Mouse (Mus musculus): ENCODE data around the gene Ydjc.

The Ydjc gene

DNA sequence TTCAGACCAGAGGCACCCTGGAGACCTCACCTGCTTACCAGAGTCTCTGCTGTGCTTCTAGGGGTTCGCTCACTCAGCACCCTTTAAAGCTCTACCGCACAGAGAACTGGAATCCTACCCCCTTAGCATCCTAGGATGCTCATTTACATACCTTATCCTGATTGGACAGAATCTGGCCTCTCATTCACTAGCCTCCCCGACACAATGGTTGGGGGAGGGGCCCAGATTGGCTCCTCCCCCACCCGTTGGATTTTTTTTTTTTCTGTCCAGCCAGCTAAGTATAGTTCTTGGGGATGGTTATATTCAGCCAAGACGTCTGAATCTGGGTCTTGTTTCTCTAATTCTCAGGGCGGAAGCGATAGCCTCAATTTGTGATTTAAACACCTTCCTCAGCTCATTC lies at the start of gene Ydjc:
TSS of gene Ydjc (plus strand) at position 283 of the 400 bp plus-strand sequence.
- in situ Hi-C loops (cut with MseI, MboI) = no loop called here

DNA sequence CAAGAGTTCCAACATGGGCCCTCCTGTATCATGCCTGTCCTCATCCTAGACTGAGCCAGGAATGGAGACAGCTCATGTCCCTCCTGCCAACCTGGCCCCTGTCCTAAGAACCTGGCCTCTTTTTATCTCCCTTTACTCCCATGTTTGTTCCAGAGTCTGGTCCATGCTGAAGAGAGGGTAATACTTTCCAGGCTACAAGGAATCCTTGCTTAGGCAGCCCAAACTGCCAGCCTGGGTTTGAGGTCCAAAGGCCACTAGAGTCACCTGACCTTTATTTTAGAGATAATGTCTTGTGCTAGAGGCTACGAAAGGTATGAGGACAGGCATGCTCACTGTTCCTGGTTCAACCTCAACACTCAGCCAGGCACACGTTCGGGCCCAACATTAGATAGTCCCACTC lies 47.5 kb upstream of the Ydjc start:
- in situ Hi-C loops (cut with MseI, MboI) = no loop called here

DNA sequence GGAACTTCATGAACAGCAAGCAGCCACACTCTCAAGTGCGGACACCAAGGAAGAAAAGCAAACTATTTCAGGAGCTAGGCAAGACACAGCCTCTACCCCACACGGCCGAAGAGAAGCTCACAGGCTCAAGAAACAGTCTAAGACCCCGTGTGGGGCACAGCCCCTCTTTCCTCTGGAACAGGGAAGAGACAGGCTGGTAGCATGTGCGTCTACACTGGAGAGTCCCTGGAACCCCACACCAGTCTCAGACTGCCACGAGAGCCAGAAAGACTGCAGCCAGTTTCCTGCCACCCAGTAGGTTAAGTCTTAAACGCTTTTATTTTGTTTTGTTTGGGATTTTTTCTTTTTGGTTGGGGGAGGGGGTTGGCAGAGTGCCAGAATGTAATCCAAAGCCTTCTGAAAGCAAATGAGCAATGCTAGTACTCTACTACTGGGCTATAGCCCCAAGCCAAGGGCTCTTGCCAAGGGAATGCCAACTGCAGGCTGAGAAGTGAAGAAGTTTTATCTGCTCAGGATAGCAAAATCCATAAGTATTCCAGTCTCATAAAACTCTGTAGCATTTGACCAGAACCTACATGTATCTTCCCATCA lies 41.7 kb upstream of the Ydjc start:
- in situ Hi-C loops (cut with MseI, MboI) = no loop called here

DNA sequence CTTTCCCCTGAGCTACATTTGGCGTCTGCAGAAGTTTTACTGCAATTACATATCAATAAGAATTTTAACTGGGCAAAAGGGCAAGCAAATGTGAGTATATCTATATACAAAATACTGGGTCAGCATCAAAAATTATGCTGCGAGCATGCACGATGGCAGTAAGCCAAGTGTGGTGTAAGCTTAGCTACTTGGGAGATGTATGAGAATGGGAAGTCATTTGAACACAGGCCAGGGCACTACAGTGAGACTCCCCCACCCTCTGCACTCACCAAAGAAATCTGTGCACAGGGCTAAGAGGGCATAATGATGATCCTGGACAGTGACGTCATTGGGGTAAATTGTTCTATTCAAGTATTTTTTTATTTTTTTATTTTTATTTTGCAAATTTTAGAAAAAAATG lies 39.8 kb upstream of the Ydjc start:
- in situ Hi-C loops (cut with MseI, MboI) = no loop called here

DNA sequence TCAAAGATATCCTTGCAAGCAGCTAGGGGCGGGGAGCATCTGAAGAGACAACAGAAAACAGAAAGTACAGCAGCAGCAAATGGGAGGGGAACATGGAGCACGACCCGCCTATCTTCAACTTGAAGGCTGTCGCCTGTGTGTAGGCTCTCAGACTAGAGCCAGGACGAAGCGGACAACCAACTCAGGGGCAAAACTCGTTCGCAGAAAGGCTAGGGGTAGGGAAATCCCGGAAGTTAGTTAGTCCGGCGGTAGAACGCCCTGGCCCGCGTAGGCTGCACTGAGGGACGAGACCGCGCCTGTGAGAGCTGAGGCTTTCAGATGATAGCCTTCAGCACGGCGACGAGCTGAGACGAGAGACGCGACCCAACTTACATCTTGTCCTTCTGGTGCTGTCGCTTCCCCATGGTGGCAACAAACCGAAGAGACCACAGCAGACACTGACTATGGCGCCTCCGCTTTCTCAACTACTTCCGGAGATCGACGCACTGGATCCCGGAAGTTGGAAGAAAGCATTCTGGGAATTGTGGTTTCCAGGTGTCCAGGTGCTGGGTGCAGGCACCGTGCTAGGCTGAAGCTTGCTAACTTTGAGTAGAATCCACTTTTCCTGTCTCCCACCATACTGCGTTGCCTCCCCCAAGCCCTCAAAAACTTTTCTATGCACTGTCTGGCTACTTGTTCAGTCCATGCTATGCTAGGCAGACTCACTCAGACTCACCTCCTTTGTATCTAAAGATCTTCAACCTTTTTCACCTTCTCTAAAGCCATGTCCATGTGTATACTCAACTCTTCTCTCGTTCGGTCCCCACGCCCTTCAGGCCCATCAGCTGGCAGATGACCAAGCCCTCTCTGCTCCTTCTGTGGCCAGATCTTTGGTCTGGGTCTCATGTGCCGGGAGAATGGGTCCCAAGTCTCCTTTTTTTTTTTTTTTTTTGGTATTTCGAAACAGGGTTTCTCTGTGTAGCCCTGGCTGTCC lies 33.4 kb upstream of the Ydjc start, which contains the start of gene Ppil2:
TSS of gene Ppil2 (minus strand) at position 487 of the 973 bp plus-strand sequence.
- in situ Hi-C loops (cut with MseI, MboI) = no loop called here

DNA sequence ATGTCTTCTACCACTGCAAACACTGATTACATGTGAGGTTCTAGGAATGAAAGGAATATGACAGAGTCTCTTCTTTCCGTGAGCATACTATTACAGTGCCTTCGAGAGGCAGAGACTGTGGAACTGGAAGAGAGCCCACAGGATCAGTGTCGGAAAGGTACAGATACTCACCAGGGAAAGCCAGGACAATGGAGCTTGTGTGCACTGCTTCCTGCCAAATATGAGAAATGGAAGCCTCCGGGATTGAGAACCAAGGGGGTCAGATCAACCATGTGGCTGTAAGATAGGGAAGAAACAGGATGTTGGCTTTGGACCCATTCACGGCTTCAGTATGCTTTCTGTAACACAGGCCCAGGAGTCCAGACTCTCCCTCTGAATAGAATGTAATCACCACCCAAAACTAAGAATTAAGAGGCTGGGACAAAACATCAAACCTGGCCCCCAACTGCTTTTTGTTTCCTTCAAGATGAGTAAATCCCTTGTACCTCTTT lies 27.1 kb upstream of the Ydjc start:
- in situ Hi-C loops (cut with MseI, MboI) = no loop called here

DNA sequence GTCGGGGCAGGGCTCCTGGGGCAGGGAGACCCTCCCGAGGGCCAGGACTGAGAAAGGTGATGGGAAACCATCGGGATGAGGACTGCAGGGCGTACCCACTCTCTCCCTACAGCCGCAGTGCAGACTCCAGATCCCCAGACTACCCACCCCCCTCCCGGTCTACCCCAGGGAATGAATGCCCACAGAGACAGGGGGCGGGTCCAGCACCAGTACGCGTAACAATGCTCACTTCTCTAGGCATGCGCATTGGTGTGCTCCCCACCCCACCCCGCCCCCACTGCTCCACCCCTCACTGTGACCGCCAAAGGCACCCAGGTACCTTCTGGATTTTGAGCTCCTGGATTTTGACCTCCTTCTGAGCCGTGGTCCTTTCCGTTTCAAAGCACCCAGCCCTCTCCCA lies 22.9 kb upstream of the Ydjc start:
- in situ Hi-C loops (cut with MseI, MboI) = no loop called here

DNA sequence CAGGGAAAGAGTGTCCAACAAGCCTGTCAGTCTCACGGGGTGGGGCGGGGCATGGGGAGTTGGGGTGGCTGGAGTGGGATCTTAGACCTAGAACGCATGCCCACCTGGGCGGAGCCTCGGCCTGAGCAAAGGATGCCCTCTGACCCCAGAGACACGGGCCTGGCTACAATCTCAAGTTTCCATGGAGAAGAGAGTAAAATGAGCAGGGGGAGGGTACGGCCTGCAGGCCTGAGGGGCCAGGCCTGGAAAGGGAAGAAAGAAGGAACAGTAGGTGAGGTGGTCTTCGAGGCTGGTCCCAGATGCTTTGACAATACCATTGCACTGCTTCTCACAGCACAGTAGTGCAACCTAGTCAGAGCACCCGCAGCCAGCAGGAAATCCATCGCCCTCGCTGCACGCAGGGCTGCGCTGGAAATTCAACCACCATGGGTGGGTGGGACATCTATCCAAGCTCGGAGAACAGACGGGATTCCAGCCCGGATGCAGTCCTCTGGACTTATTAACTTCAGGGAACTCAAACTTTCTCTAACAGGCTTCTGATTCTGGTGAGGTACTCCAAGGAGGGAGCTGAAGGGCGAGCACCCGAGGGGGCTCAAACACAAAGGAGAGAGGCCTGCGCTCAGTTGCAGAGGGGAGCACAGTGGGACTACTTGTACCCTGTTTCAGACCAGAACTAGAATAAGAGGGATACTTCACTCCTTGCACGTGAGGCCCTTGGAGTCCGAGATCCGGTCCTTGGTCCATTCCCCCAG lies 20.1 kb upstream of the Ydjc start:
- in situ Hi-C loops (cut with MseI, MboI) = no loop called here

DNA sequence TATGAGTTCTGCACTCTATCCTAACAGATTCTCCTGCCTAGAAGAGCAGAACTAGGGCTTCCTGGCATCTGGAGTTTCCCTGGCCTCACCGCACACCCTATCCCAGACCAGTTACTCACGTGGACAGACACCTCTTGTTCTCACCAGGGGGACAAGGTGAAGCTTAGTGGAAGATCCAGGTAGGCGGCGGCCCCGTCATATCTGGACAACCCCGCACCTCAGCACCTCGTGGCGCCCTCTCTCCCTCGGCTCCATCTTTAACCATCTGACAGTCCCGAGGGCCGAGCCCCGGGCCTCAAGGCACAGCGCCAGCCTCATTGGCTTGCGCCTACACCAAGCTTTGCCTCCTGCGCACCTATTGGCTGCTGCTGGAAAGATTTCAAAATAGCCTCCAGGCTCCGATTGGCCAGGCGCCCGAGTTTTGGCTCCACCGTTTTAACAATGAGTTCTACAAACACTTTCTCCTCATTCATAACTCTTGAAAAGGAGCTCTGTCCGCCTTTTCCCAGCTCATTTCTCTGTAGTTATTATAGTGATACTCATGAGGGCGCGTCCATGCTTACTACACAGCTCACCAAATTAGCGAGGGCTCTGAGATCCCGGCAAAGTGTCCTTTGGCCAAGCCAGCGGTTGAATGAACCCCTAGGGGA lies 19.4 kb upstream of the Ydjc start, which contains the start of gene 2610318N02Rik:
TSS of gene 2610318N02Rik (minus strand) at position 297 of the 650 bp plus-strand sequence.
- in situ Hi-C loops (cut with MseI, MboI) = no loop called here

DNA sequence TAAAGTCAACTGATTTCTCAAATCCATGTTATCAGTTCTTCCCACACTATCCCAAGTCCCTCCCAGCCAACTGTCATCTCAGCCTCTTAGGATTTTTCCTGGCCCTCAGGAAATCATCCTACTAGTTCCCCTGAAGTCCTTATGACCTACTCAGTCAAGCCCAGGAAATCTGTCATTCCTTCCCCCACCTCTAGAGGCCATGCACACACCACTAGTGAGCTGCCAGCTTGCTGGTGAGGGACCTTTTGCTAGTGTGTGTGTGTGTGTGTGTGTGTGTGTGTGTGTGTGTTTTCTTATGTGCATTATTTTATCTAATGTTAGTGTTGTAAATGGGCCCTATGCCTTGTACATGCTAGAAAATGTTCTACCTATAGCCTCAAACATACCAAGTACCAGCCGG lies 17.1 kb upstream of the Ydjc start:
- in situ Hi-C loops (cut with MseI, MboI) = no loop called here

DNA sequence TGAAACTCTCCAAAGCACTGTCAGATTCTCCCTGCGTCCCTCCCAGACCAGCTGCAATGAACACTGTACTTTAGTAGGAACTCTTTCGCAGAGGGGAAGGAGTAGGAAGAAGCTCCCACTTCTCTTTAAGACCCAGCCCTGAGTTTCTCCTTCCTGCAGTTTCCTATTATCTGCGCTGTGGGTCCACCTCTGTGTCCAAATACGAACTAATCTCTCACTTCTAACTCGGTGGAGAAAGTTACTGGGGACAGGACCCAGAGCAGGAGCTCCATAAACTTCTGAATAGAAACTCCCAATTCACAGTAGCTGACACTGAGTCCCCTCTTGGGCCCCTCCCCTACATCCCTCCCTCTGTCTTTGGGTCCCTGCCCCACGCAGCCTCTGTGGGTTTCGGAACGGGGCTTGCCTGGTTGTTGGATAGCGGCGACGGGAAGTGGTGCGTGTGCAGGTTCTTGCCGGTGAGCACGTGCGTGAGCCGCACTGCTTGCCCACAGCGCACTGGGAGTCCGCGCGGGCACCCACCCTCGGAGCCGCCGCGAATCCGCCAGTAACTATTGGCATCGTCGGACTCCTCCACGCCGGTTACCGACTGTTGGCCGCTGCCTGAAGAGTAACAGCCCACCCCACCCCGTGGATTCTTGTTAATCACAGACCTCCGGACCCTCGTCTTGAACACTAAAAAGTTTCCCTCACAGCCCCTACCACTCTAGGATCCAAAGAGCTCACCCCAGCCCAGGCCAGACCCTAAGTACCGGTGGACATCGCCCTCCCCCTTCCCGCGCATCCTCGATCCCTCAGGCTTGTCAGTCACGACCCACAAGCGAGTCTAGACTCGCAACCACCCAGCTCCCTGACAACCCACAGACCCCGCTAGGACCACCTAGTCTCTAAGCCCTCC lies 13.0 kb upstream of the Ydjc start:
- in situ Hi-C loops (cut with MseI, MboI) = no loop called here

DNA sequence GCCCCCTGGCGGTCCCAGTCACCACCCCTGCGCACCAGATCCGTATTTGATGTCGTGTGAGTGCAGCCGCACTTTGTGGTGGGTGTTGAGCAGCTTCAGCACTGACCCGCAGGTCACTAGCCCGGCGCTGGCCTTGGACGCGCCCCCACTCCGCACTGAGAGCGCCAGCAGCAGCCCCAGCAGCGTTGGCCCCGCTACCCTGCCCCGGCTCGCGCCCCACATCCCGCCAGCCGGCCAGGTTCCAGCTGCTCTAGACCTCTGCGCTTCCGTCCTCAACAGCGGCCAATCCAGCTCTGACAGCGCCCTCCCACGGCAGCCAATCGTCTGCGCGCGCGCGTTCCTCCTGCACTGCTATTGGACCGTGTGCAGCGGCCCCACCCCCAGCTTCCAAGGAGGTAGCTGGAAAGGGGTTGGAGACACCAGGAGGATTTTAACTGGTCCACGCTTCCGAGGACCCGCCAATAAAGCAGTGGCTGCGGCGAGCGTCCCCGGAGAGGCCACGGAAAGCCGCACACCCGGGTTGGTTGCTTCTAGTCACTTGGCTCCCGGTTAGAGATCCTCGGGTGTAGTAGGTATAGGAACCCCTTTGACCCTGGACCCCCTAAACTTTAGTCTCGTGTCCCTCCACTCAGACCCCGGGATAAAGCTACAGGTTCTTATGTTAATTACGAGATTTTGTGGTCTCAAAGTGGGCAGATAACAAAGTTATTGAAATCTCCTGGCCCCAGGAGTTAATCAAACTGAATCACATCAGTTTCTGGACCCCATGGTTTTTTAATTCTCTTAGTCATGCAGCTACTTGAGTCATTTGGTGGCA lies 12.1 kb upstream of the Ydjc start, which contains the start of gene Sdf2l1:
TSS of gene Sdf2l1 (minus strand) at position 295 of the 817 bp plus-strand sequence.
- in situ Hi-C loops (cut with MseI, MboI) = no loop called here

DNA sequence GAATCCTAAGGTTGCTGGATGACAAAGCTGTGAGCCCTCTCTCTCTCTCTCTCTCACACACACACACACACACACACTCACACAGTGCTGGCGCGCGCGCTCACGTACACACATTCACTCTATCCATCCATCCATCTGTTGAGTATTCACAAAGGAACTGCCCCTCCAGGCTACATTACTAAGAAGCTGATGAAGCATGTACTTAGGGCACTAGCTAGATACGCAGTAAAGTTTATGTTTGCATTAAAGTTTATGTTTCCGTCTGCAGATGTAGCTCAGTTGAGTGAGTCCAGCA lies 11.6 kb upstream of the Ydjc start:
- in situ Hi-C loops (cut with MseI, MboI) = no loop called here

DNA sequence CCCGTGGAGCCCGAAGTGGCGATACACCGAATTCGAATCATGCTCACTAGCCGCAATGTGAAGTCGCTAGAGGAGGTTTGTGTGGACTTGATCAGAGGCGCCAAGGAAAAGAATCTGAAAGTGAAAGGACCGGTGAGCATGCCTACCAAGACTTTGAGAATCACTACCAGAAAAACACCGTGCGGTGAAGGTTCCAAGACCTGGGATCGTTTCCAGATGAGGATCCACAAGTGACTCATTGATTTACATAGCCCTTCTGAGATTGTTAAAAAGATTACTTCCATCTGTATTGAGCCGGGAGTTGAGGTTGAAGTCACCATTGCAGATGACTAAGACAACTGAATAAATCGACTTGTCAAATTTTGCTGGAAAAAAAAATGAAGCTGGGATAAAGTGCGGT lies 7.1 kb upstream of the Ydjc start:
- in situ Hi-C loops (cut with MseI, MboI) = no loop called here

DNA sequence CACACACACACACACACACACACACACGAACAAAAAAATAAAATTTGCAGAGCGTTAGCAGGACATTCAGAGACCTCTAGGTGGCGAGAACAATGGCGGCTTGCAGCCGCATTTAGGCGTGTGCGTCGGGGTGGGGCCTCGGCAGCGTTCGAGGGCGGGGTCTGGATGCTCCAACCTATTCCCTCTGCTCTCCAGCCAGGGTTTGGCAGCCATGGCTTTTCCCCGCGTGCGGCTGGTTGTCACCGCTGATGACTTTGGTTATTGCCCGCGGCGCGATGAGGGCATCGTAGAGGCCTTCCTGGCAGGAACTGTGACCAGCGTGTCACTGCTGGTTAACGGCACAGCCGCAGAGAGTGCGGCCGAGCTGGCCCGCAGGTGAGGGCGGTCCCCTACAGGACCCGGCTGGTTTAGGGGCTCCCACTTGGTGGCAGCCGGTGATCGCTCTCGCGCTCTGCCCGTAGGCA lies 2.4 kb downstream of the Ydjc start, which contains the start of gene Ccdc116:
TSS of gene Ccdc116 (minus strand) at position 458 of the 464 bp plus-strand sequence.
- in situ Hi-C loops (cut with MseI, MboI) = no loop called here

DNA sequence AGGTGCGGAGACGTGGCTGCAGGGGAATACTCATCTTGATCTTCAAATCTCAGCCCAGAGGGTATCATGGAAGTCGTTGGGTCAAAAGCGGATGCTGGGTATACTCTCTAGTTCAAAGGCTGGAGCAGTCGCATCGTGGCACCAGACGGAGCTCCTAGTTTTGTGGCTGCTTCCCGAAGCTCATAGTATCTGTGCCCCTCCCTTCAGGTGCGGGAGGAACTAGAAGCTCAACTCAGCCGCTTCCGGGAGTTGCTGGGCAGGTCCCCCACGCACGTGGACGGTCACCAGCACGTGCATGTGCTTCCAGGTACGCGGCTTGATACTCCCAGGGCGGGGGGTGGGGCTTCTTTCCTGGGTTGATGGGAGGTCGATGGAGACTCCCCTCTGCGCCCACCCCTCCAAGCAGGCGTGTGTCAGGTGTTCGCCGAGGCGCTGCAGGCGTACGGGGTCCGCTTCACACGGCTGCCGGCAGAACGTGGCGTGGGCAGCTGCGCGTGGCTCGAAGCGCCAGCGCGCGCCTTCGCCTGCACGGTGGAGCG lies 3.0 kb downstream of the Ydjc start:
- in situ Hi-C loops (cut with MseI, MboI) = no loop called here

DNA sequence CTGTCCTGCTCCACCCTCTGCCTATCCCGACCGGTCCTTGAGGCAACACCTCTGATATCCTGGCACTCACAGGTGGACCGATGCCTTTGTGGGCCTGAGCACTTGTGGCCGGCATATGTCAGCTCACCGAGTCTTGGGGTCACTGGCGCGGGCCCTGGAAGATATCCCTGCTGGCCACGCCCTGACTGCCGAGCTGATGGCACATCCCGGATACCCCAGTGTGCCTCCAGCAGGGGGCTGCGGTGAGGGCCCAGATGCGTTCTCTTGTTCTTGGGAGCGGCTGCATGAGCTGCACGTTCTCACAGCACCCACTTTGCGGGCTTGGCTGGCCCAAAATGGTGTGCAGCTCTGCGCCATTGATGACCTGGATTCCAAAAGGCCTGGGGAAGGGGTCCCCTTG lies 3.7 kb downstream of the Ydjc start:
- in situ Hi-C loops (cut with MseI, MboI) = no loop called here

DNA sequence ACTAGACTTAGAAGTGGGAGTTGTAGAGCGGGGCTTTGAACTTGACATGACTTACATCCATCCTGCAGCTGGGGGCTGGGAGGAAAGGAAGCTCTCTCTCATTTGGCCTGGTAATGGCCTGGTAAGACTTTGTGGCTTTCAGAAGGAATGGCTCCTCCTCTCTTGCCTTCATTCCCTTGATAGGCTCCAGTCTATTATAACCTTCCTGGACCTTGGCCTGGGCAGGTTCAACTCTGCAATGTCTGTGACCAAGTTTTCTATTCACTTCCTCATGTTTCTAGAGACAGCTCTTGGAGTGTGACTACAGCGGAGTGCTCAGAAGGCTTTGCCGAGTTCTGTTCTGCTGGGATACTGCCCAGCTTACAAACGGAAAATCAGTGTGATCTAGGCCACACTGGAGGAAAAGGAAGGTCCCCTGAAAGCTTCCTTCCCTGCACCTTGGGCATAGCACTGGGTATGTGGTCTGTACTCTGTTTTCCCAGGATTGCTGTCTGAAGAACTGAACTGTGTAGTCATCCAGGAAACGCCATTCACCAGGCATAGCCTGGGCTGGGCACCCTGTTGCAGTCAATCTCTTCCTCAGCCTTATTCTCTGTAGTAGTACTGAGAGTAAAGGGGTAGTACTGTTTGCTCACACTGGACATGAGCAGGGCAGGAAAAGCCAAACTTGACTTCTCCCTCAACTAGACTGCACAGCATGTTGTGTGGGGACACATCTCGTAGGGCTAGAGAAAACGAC lies 6.3 kb downstream of the Ydjc start:
- in situ Hi-C loops (cut with MseI, MboI) = no loop called here

Data from mouse trophoblast stem cell (cell line).